Mouse (Mus musculus) testis, postnatal 14 days (tissue): Measurements from ENCODE around the gene Atp1a3.
"Not testable (repeated sequence)": the region's sequence is repeated elsewhere in the genome, so short reads cannot be mapped to it uniquely, and the experiment has no call there.

ENCODE experiments used
- DNase-seq: peaks from one replicate; pipeline ENCODE4 v3.0.0; 2021; ENCODE audit warnings: low spot score

Gene Atp1a3

DNA sequence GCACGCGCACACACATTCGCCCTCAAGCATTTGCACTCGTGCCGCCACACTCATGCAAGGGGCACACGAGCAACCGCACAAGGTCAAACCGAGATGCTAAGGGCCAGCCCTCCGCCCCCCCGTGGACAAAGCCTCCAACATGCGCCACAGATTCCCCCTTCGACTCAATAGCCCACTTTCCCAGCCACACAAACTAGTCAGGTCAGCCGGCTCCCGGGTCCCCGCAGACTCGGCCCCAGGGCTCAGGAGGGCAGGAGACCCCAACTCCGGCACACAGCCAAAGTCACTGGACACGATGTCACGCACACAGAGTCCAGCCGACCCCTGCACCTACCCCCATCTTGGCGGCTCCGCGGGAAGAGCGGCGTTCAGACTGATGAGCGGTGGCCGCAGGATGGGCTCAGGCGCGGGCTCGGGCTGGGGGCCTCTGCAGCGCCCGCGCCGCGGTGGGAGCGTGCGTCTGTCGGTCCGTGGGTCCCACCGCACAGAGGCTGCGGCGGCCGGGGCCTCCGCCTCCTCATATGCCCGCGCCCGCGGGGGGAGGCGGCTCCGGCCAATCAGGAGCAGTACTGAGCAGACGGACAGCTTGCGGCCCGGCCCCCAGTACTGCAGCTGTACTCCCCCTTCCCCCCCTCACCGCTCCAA is at the start of gene Atp1a3:
Atp1a3 (minus strand) TSS at position 538 of the 645 bp plus-strand sequence.
- no peak for DNase-seq

DNA sequence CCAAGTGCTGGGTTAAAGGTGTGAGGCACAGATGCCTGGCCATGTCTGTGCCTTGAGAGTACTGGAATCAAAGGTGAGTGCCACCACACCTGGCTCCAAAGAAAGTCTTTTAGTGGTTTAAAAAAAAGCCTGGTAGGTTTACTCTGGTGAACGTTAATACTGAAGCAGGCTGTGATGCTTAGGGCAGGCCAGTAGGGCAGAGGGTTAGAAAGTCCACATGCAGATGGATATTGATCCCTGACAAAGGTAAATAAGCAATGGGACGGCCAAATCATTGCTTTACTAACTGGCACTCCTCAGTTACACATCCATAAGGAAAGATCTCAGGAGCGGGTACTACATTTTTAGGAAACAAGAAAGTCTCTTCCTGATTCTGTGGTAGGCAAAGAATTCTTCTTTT is 46.8 kb upstream of the Atp1a3 start:
- DNase-seq = no peak

DNA sequence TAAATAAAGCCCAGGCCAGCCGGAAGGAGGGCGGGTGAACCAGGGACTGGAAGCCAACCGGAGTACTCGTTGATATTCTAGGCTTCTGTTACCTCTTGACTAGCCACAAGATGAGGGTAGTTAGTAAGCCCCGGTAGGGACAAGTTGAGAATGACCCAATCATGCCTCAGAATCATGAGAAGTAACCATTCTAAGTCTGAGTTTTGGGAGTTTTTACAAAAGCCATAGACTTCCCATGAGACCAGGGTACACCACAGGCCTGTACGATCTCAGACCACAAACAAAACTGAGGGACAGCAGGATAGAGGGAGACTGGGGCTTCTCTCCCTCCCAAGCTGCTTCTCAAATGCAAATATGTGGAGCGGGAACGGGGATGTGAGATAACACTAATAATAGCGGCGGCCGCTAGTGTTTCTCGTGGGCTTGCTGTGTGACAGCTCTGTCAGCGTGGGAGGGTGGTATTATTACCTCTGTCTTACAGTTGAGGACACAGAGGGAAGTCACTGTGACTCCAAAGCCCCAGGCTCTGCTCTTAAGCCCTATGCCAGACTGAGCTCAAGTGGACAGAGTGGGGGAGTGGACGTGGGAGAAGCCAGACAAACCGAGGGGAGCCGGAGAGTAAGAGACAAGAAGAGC is 43.7 kb upstream of the Atp1a3 start:
- no peak for DNase-seq

DNA sequence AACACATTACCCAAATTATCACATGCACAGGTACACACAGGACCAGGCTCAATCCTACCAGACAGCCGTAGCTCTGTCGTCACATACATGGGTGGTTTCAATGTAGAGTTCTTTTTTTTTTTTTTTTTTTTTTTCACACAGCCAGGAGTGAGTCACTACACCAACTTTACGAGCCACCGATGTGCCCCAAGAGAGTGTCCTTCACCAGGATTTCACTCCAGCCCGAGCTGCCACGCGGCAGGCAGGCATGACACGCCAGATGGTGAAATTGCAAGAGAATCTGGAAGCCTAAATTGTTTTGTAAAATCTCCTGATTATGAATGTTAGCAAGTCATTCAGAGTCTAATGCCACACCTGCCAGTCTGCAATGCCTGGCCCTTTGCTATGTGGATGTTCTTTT is 41.6 kb upstream of the Atp1a3 start:
- no peak for DNase-seq

DNA sequence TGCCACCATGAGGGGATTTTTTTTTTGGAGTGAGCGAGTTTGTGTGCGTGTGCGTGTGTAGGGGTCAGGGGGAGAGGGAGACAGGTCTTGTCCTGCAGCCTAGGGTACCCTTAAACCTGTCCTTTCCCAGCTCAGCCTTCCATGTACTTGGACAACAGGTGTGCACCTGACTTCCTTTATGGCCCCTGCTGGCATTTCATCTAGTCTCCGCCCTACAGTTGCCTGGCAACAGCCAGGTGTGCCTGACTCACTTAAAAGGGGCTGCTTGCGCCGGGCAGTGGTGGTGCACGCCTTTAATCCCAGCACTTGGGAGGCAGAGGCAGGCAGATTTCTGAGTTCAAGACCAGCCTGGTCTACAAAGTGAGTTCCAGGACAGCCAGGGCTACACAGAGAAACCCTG is 38.8 kb upstream of the Atp1a3 start:
- DNase-seq = not testable (repeated sequence)

DNA sequence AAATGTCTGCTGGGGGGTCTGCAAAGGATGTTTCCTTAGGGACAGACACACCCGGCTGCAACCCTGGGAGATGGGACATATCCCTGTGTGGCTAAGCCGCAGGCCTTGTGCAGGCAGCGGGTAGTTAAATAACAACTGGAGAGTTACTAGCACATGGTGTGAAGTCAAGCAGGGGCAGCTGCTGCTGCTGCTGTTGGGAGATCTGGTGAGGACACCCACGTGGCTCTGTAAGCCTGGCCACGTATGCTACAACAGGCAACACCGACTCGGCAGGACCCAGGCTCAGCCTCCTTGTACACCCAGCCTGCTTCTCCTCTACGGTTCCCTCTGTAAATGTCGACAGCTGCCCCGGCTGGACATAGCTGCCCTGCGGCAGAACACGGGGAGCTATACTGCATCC is 36.2 kb upstream of the Atp1a3 start:
- DNase-seq = no peak

DNA sequence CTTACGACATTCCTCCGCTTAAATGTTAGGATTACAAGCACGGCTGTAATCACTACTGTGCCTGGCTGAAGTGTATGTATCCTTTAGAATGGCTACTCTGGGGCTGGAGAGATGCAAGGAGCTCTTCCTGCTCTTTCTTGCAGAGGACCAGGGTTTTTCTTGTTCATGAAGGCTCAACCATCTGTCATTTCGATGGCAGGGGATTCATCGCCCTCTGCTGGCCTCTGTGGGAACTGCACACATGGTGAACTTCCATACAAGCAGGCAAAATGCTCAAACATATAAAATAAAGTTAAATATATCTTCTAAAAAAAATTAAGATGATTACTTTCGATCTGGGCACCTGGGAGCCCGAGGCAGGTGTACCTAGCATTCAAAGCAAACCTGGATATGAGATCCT is 30.2 kb upstream of the Atp1a3 start:
- peak; percentile 31 for DNase-seq

DNA sequence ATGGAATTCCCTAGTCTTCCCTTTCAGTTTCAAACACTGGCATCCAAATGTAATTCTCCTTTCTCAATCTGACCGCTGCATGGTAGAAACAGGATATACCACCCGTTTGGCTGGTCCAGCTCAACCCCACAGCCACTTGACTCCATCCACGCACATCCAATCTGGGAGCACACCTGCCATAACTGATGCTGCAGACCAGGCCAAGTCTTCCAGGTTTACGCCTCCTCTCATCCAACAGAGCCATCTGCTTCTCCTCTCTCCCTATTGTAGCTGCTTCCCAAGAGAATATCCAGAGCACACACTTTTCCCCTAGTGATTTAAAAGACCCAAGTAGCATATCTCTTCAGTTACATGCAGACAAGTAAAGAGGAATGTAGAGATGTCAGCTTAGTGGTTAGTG is 29.0 kb upstream of the Atp1a3 start:
- no peak for DNase-seq

DNA sequence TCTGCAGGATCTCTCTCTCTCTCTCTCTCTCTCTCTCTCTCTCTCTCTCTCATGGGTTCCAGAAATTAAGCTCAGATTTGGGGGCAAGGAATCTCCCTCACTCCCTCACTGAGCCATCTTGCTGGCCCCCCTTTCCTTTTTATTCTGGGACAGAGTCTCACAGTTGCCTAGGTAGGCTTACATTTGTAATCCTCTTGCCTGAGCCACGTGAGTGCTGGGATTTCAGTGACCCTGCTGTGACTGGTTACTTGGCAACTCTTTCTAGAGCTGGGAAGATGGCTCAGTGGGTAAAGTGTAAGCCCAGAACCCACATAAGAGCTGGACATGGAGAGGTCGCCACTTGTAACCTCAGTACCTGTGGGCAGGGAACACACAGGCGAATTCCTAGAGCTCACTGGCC is 25.8 kb upstream of the Atp1a3 start:
- DNase-seq = no peak

DNA sequence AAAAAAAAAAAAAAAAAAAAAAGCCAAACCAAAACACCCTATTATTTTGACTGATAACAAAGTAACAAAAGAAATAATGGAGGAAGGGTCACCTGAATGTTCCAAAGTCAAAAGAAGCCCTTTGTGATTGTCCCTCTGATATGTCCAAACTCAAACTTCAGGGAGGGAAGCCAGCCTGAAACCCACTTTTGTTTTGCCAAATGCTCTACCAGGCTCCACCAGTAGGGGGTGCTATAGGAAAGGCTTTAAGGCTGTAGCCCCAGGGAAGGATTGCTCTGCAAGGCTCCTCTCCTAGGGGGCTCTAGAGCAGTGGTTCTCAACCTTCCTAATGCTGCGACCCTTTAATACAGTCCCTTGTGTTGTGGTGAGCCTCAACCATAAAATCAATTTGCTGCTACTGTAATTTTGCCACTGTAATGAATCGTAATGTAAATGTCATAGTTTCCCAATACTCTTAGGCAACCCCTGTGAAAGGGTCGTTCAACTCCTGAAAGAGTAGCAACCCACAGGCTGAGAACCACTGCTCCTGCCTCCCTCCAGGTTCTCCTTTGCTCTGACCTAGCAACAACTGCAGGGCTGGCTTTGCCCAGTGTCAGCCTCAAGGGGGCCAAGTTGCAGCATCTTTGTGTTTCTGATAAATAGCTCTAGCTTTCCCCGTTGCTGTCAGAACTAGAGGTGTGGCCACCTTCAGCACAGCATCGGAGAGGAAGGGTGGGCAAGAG is 24.4 kb upstream of the Atp1a3 start:
- DNase-seq = peak; percentile 57

DNA sequence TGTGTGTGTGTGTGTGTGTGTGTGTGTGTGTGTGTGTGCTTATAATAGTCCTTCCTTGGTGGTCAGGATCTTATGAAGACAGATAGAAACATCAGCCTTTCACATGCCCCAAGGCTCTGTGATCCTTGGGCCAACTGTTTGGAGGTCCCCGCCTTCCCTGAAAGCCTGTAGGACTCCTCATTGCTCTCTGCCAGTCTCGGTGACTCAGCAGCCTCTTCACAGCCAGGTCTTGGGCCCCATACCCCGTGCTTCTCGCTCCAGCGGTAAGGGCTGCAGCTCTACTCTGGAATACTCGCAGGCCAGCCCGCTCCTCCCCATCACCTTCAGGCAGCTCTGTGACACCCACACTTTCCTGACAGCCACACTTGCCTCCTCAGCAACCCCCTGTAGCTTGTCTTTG is 20.7 kb upstream of the Atp1a3 start:
- DNase-seq = no peak

DNA sequence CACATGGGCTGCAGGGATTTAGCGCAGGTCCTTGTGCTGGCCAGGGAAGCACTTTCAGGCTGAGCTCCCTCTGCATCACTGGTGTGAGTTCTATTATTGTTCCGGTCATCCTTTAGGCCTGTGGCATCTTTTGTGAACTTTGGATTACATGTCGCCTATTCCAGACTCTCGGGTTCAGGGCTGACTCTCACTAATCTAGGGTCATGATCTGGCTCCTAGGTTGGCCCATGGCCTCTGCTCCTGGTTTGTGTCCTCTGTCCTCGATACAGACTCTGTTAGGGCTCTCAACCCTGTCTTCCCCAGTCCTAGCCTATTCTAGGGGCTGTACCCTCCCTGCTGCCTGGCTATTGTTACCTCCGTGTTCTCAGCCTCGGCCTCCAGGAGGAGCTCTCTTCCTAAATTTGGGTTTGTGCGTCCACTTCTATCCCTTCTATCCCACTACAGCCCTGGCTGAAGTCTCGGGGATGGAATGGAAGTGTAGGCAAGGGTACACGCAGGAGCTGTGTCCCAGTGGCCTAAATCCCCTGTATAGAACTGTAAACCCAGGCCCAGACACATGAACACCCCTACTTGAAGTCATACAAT is 20.2 kb upstream of the Atp1a3 start:
- no peak for DNase-seq

DNA sequence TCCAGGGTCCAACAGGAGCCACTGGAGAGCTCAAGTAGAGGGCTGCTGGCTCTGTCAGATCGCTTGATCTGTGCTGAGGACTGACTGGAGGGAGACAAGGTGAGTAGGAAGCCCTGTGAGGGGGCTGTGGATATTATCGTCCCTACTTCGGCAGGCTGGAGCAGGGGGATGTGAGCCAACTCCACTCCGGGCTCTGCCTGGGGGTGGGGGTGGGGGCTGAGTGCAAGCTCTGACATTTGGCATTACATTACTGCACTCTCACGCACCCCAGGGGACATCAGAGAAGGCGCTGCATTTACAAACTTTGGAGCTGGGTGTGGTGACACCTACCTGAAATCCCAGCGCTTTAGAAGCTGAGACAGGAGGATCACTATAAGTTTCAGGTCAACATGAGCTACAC is 5.8 kb upstream of the Atp1a3 start:
- DNase-seq = no peak

DNA sequence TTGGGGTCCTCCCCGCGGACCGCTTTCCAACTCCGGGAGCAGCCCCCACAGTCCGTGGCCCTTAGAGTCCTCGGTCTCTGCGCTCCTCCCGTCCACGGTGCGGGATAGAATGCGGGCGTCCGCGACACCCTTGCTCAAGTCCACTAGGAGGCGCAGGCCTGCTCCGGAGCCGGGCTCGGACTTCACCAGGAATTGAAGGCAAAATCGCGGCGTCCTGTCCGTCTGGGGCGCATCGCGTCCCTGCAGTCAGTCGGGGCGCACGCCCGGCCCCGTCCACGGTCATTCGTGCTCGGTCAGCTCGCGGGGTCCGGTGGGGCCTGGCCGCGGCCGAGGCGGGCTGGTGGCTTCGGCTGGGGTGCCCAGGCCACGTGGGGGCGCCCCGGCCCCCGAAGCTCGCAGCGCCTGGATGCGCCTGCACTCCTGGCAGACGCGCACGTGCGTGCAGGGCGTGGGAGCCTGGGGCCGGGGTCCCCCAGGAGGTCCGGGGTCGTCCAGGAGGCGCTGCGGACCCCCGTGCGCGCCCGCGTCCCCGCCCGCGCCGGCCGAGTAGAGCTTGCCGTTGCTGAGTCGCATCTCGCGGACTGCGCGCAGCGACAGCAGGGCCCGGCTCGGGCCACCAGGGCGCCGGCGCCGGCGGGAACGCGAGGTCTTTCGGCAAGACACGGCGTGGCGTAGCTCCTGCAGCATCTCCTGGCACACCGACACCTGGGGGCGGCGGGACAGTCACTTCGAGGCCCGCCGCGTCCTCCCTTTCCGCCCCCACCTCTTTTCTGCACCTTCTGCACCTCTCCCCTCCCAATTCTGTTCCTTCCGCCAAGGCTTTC is 4.5 kb upstream of the Atp1a3 start:
- DNase-seq = no peak

DNA sequence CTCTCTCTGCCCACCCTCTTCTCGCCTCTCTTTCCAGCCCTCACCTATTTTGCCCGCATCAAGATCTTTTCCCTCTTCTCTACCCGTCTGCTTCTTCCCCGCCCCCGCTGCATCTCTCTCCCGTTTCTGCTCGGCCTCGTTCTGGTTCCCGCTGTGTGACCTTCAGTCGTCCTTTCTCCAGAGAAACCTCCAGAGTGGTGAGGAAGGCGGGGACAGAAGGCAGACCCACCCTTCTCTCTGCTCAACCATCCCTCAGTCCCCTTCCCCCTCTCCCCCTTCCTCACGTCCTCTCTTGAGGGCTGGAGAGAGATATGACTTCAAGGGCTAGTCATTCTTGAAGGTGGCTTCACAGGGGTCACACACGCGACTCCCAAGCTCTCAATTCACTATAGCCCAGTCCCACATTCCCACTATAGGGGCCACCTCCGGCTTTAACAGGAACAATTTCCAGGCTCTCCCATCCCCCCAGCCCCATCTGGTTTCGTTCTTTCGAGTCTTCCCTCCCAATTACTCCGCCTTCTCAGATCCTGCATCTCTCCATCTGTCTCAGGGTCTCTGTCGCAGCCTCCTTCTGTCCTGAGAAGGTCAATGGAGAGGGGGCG is 3.4 kb upstream of the Atp1a3 start:
- DNase-seq = no peak

DNA sequence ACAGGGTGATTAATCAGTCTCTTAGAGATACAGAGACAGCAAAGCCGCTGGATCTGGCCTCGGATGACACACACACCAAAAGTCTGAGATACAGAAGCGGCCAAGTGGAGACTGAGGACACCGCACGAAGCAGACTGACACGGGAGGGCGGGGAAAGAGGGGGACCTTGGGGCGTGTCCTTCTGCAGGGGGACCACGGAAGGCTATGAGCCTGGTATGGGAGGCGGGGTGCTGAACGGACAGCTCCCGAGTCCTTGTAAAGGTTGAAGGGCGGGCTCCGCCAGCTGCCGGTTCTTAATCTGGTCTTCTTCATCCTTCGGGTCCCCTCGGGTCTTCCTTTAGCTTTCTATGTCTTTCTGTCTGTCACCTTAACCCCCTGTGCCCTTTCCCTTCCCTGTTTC is 2.9 kb upstream of the Atp1a3 start:
- DNase-seq = no peak

DNA sequence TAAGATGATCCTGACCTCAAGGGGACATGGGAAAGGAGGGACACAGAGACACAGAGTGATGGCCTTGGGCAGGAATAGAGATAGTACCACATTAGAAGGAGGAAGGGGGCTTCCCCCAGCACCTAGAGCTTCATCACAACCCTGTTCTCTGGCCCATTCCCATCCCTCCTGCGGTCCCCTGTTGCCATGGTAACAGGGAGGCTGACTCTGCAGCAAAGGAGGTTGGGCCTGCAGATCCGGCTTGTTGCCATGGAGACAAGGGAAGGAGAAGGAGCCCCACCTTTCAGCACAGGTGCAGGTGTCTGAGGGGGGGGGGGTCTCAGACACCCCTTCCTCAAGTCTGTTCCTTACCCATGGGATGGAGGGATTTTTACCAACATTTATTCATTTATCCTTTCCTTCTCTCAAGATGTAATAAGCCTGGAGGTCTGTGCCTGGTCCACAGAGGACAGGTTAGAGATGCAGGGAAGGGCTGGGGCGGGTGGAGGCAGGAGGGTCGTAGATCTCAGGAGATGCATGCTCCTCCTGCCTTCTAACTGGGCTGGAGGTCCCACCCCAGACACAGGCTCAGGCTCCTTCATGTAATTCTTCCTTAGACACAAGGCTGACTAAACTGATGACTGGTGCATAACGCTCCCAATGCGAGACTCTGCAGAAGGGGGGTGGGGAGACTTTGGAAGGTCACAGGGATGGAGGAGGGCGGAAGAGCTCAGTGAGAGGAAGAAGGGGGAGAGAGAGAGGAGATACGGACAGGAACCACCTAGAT is 2.0 kb upstream of the Atp1a3 start:
- no peak for DNase-seq

DNA sequence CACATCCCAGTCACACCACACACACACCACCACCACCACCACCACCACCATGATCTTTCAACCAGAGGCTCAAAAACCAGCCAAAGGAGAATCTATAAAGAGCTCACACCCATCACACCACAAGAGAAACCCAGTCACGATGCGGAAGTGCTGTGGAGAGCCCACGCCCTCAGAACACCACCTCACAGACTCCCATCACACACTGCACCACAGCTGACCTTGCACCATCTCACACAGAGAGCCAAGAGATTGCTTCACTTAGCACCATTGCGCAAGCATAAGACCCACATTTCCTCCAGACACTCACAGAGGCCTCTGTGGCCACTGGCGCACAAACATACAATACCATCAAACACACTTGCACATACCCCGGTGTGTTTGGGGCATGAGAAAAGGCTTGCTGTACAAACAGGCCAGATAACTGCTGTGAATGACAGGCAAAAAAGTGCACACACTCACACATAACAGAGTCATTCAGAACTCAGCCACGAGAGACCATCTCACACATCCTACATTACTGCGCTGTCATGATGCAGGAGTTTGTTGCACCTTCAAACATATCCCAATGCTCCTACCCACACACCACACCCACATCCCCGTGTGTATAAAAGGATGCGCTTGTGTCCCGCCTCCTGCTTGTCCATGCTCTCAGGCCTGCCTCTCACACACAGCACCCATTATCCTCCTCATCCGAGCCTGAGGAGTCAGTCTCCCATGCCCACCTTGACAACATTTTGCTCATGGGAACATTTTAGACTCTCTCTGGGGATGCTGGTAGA is 1.0 kb upstream of the Atp1a3 start:
- no peak for DNase-seq

DNA sequence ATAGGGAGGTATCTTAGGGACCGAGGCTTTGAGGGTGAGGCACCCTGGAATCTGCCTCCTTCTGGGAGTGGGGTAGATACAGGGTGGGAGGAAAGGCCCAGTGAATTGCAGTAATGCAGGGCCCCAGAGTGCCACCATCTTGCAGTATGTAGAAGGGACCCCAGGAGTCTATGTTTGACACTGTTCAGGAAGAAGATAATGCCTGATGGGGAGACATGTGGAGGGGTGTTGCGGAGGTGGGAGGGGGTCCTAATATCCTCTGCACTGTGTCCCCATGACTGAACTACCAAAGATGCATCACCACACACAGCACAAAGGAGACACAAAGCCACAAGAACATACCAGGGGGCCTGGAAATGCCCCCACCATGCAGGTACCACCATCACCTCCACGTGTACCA is 413 bp upstream of the Atp1a3 start:
- DNase-seq = no peak

DNA sequence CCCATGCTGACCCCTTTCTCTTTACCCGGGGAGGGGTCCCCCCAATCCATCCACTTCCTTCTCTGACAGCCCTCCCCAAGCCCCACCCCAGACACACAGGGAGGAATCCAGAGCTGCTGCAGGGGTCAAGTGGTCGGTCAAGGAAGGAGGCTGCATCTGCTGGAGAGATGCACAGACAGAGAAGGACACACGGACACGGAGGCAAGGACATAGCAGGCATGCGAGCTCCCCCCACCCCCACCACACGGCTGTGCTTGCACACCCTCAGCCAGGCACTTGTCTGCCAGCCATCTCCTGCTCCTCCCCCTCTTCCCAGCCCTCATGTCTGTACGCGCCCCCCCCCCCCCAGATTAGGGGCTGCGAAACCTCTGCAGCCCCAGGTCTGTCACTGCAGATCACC is 952 bp downstream of the Atp1a3 start:
- DNase-seq = no peak
